Mouse (Mus musculus): ENCODE data around the gene Exosc2. TPM values are rescaled to one million over a fixed set of nuclear protein-coding genes. Genes with fewer than 3 reads are reported as not detected.
A peak's percentile ranks its signal among the peaks of the same experiment; 100 is the strongest.

Gene Exosc2
- 103 and 105 TPM in 2 replicates for total RNA-seq (2012; rRNA removed)

DNA sequence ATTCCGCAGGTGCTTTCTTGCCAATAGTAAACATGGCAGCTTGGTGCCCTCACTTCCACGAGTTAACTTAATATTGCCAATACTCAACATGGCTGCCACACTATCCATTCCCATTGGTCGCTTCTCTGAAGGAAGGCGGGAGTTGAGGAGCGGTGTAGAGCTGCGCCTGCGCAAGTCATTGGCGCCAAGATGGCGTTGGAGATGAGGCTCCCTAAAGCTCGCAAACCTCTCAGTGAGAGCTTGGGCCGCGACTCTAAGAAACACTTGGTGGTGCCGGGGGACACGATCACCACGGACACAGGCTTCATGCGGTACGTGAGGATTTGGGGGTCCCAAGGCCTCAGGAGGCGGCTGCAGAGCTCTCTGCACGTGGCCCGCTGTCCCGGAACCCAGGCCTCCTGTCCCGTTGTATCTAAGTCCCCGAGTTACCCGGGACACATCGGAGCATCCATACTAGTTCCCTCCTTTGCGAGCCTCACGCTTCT is at the start of gene Exosc2:
Gene Exosc2 (plus strand): TSS at position 165 of the 485 bp plus-strand sequence.
- TF ChIP-seq HCFC1 (IDR thresholded peaks at IDR 0.05; ENCODE audit: borderline replicate concordance, insufficient read depth, low read length) (peak; percentile 91), CHD2 (IDR thresholded peaks at IDR 0.05; ENCODE audit: low read depth, low read length) (no peak)
- H3K4me1 ChIP-seq (ENCODE audit: control insufficient read depth in 2 of 2, insufficient read depth in 2 of 2, low read length in 2 of 2, poor library complexity in 1 of 2) = peaks cover 2 to 11% of the 10 kb centered on the region in 2 experiments; a peak in 2 of 4 replicates
- in situ Hi-C loops (cut with MboI; ENCODE audit: low sequenced_read_pairs in 2 of 2, unreplicated experiment in 2 of 2) = no loop called here
- peak within 1 kb of the TSS; percentile 96 for H3K9ac ChIP-seq (ENCODE audit: insufficient read depth, low read depth, low read length, poor library complexity, severe bottlenecking)
- peak within 1 kb of the TSS; percentile 74 to 88 for H3K4me3 ChIP-seq (ENCODE audit: insufficient read depth in 1 of 2, low read depth in 1 of 2, low read length in 2 of 2, poor library complexity in 1 of 2, severe bottlenecking in 1 of 2)
- peak; percentile 97 for DNase-seq (ENCODE audit: low read depth, low spot score)
- no peak within 1 kb of the TSS for H3K27ac ChIP-seq (ENCODE audit: insufficient read depth, low read depth, low read length, poor library complexity, severe bottlenecking)
- H3K36me3 ChIP-seq (ENCODE audit: control insufficient read depth, insufficient read depth, low read length, poor library complexity, severe bottlenecking) = peaks cover 35% of the 10 kb centered on the region
- H3K9me3 ChIP-seq (ENCODE audit: control insufficient read depth, insufficient read depth, low read depth, low read length) = no peaks in the 10 kb centered on the region

DNA sequence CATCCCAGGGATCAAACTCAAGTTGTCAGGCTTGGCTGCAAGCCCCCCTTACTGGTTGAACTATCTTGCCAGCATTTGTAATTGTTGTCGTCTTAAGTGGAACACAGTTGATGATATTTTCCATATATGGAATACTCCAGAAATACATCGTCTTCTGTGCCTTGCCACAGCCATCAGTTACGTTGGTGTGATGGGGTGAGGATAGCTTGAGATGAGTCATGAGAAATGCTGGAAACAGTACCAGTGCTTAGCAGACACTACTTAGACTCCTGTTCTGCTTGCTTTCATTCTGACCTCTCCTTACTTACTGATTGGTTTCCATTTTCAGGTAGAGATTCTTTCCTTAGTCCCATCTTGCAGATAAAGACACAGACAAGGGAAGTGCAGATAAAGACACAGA is 37.0 kb upstream of the Exosc2 start:
- in situ Hi-C loops (cut with MboI; ENCODE audit: low sequenced_read_pairs in 2 of 2, unreplicated experiment in 2 of 2) = loop anchor here (10.0 to 25.0 kb wide), 2 partner anchors 2001 to 2004 kb away; partner anchors contain the start of gene Lmx1b (in 1 of the 2)
- H3K9ac ChIP-seq (ENCODE audit: insufficient read depth, low read depth, low read length, poor library complexity, severe bottlenecking) = no peak overlapping the region
- peaks cover 2 to 6% of the 10 kb centered on the region in 2 experiments; a peak in 2 of 4 replicates for H3K4me1 ChIP-seq (ENCODE audit: control insufficient read depth in 2 of 2, insufficient read depth in 2 of 2, low read length in 2 of 2, poor library complexity in 1 of 2)
- TF ChIP-seq HCFC1 (IDR thresholded peaks at IDR 0.05; ENCODE audit: borderline replicate concordance, insufficient read depth, low read length) (no peak), MAFK (IDR thresholded peaks at IDR 0.05; ENCODE audit: insufficient read depth, low read depth, low read length) (no peak), ZC3H11A (IDR thresholded peaks at IDR 0.05; ENCODE audit: borderline replicate concordance, low read depth, low read length) (no peak), CHD2 (IDR thresholded peaks at IDR 0.05; ENCODE audit: low read depth, low read length) (no peak), ZNF384 (IDR thresholded peaks at IDR 0.05; ENCODE audit: low read depth, low read length) (no peak)
- DNase-seq (ENCODE audit: low read depth, low spot score) = no peak
- H3K27ac ChIP-seq (ENCODE audit: insufficient read depth, low read depth, low read length, poor library complexity, severe bottlenecking) = no peak overlapping the region
- no peak overlapping the region for H3K4me3 ChIP-seq (ENCODE audit: insufficient read depth in 1 of 2, low read depth in 1 of 2, low read length in 2 of 2, poor library complexity in 1 of 2, severe bottlenecking in 1 of 2)
- no peaks in the 10 kb centered on the region for H3K9me3 ChIP-seq (ENCODE audit: control insufficient read depth, insufficient read depth, low read depth, low read length)
- H3K36me3 ChIP-seq (ENCODE audit: control insufficient read depth, insufficient read depth, low read length, poor library complexity, severe bottlenecking) = no peaks in the 10 kb centered on the region

DNA sequence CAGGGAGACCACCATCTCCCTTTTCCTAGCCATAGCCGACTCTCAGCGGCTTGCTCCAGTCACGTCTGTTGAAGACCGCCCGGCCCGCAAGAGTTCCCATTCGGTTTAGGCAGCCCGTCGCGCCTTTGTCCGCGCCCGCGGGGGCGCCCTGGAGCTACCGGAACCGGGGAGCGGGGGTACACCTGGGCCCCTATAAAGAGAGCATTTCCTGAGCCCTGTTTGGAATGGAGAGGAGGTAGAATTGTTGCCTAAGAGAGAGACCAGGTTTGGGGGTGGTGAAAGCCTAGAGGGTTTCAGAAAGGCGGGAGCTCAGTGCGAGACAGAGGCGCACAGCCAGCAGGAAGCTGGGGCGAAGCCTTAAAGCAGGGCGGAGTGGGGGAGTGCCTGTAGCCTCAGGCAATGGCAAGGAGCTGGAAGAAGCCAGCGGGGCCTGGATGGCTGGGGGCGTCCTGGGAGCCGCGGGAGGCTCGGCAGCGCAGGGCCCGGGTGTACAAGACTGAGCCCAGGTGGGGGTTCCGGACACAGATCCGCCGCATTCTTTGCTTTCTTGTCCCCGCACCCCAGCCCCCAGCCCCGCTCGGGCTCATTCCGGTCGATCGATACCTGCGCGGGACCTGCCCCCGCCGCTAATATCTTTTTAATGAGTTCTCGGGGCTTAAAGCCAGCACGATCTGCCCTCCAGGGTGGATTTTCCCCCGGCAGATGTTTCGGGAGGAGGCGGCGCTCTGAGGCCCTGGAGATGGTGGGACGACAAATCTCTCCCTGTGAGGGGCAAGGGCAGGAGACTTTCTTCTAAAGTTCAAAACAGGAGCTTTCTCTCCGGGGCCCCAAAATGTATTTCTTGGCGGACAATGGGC is 35.0 kb upstream of the Exosc2 start:
- Histone ChIP-seq H3K9ac (ENCODE audit: insufficient read depth, low read depth, low read length, poor library complexity, severe bottlenecking) (peak overlapping the region; percentile 27; the same call in 1 of the 2 replicates), H3K4me1 (ENCODE audit: control insufficient read depth in 2 of 2, insufficient read depth in 2 of 2, low read length in 2 of 2, poor library complexity in 1 of 2) (peaks cover 2 to 11% of the 10 kb centered on the region in 2 experiments; a peak in 3 of 4 replicates), H3K27ac (ENCODE audit: insufficient read depth, low read depth, low read length, poor library complexity, severe bottlenecking) (no peak overlapping the region), H3K4me3 (ENCODE audit: insufficient read depth in 1 of 2, low read depth in 1 of 2, low read length in 2 of 2, poor library complexity in 1 of 2, severe bottlenecking in 1 of 2) (peak overlapping the region; percentile 46 to 51), H3K9me3 (ENCODE audit: control insufficient read depth, insufficient read depth, low read depth, low read length) (no peaks in the 10 kb centered on the region), H3K36me3 (ENCODE audit: control insufficient read depth, insufficient read depth, low read length, poor library complexity, severe bottlenecking) (no peaks in the 10 kb centered on the region)
- in situ Hi-C loops (cut with MboI; ENCODE audit: low sequenced_read_pairs in 2 of 2, unreplicated experiment in 2 of 2) = loop anchor here (10.0 to 25.0 kb wide), 2 partner anchors 1999 to 2002 kb away; partner anchors contain the start of gene Lmx1b (in 1 of the 2)
- no peak for DNase-seq (ENCODE audit: low read depth, low spot score)
- TF ChIP-seq ZNF384 (IDR thresholded peaks at IDR 0.05; ENCODE audit: low read depth, low read length) = no peak
- TF ChIP-seq ZC3H11A (IDR thresholded peaks at IDR 0.05; ENCODE audit: borderline replicate concordance, low read depth, low read length) = no peak
- no peak for TF ChIP-seq HCFC1 (IDR thresholded peaks at IDR 0.05; ENCODE audit: borderline replicate concordance, insufficient read depth, low read length)
- no peak for TF ChIP-seq CHD2 (IDR thresholded peaks at IDR 0.05; ENCODE audit: low read depth, low read length)
- TF ChIP-seq MAFK (IDR thresholded peaks at IDR 0.05; ENCODE audit: insufficient read depth, low read depth, low read length) = no peak

DNA sequence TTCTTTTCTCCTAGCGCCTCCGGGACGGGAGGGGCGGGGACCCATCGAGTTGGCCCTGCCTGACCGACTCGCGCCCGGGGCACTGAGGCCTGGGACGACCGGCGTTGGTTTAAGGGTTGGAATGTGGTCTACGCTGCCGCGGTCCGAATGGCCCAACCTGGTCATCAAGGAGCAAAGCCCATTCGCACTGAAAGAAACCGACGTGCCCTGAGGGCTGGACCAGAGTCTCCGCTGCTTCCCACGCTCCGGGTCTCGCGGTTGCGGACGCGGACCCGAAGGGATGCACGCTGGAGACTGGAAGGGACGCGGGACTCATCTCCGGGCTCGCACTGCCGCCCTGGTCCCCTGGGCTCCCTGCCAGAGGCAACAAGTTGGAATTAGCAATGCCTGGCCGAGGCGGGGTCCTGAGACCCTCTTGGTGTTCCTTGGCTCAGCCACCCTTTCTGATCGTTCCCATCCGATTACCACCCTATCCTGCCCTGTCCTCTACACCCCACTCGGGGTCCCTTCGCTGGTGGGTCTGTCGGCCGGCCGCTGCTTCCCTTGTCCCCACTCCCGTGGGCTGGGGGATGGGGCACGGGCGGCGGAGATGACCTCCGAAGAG is 34.3 kb upstream of the Exosc2 start:
- no peak for DNase-seq (ENCODE audit: low read depth, low spot score)
- H3K9me3 ChIP-seq (ENCODE audit: control insufficient read depth, insufficient read depth, low read depth, low read length) = no peaks in the 10 kb centered on the region
- H3K9ac ChIP-seq (ENCODE audit: insufficient read depth, low read depth, low read length, poor library complexity, severe bottlenecking) = peak overlapping the region; percentile 46; the same call in 1 of the 2 replicates
- H3K27ac ChIP-seq (ENCODE audit: insufficient read depth, low read depth, low read length, poor library complexity, severe bottlenecking) = no peak overlapping the region
- H3K4me3 ChIP-seq (ENCODE audit: insufficient read depth in 1 of 2, low read depth in 1 of 2, low read length in 2 of 2, poor library complexity in 1 of 2, severe bottlenecking in 1 of 2) = peak overlapping the region; percentile 46 to 51
- H3K36me3 ChIP-seq (ENCODE audit: control insufficient read depth, insufficient read depth, low read length, poor library complexity, severe bottlenecking) = no peaks in the 10 kb centered on the region
- peaks cover 2 to 11% of the 10 kb centered on the region in 2 experiments; a peak in 3 of 4 replicates for H3K4me1 ChIP-seq (ENCODE audit: control insufficient read depth in 2 of 2, insufficient read depth in 2 of 2, low read length in 2 of 2, poor library complexity in 1 of 2)
- in situ Hi-C loops (cut with MboI; ENCODE audit: low sequenced_read_pairs in 2 of 2, unreplicated experiment in 2 of 2) = loop anchor here (10.0 to 25.0 kb wide), 2 partner anchors 1999 to 2001 kb away; partner anchors contain the start of gene Lmx1b (in 1 of the 2)
- TF ChIP-seq ZNF384 (IDR thresholded peaks at IDR 0.05; ENCODE audit: low read depth, low read length) (no peak), HCFC1 (IDR thresholded peaks at IDR 0.05; ENCODE audit: borderline replicate concordance, insufficient read depth, low read length) (no peak), CHD2 (IDR thresholded peaks at IDR 0.05; ENCODE audit: low read depth, low read length) (no peak), MAFK (IDR thresholded peaks at IDR 0.05; ENCODE audit: insufficient read depth, low read depth, low read length) (no peak), ZC3H11A (IDR thresholded peaks at IDR 0.05; ENCODE audit: borderline replicate concordance, low read depth, low read length) (no peak)

Measured in ES-E14 (cell line).